13 mouse cellular contexts compared by ENCODE assay signal in genomic region chr5:148854166-148854565, GRCm38 (mm10).
DNase-seq lines count a peak whose midpoint lies in the region; ATAC-seq lines count a peak whose summit lies in the region.
"Had no signal": no experiment of that assay in that cellular context is flagged by ENCODE, and none has a peak within 500 bp of the region (broad histone marks: within the 10 kb centered on the region; RNA-seq: fewer than 3 reads in every experiment).

No protein-coding gene starts in this region.

- intact Hi-C loops in gastrocnemius, postnatal 36 days (cut with DNase I), result no loop called here

- no peak overlapping the region for H3K4me3 ChIP-seq in embryonic facial prominence, embryonic 10.5 days
- no peak overlapping the region for H3K4me3 ChIP-seq in midbrain, embryonic 15.5 days

- H3K4me1 ChIP-seq in embryonic facial prominence, embryonic 10.5 days, result peaks cover 14% of the 10 kb centered on the region
- peaks cover 15% of the 10 kb centered on the region for H3K4me1 ChIP-seq in midbrain, embryonic 15.5 days

- H3K9me3 ChIP-seq in embryonic facial prominence, embryonic 10.5 days, result no peaks in the 10 kb centered on the region
- H3K9me3 ChIP-seq in midbrain, embryonic 15.5 days, result no peaks in the 10 kb centered on the region

- no peak overlapping the region for H3K9ac ChIP-seq in midbrain, embryonic 15.5 days

- no peak overlapping the region for H3K4me2 ChIP-seq in midbrain, embryonic 15.5 days
- H3K4me2 ChIP-seq: liver, embryonic 11.5 days had no signal

- no peaks in the 10 kb centered on the region for H3K36me3 ChIP-seq in embryonic facial prominence, embryonic 10.5 days (replicated peaks)
- no peaks in the 10 kb centered on the region for H3K36me3 ChIP-seq in midbrain, embryonic 15.5 days (replicated peaks)

- H3K27me3 ChIP-seq in embryonic facial prominence, embryonic 10.5 days (replicated peaks; ENCODE audit: low read depth, poor library complexity, severe bottlenecking), result no peaks in the 10 kb centered on the region
- no peaks in the 10 kb centered on the region for H3K27me3 ChIP-seq in midbrain, embryonic 15.5 days (replicated peaks)
- H3K27me3 ChIP-seq: Patski had no signal

- WGBS in embryonic facial prominence, embryonic 10.5 days, result 37% methylated on average over 5 of the region's 5 CpGs
- 28% methylated on average over 5 of the region's 5 CpGs for WGBS in midbrain, embryonic 15.5 days

- no peak overlapping the region for H3K27ac ChIP-seq in embryonic facial prominence, embryonic 10.5 days (replicated peaks)
- H3K27ac ChIP-seq in midbrain, embryonic 15.5 days, result peak overlapping the region; percentile 51

- peak; percentile 90 for ATAC-seq in midbrain, embryonic 15.5 days (replicated peaks)
- ATAC-seq: Patski had no signal

- DNase-seq in layer of hippocampus, adult 9-11 months, result peak; percentile 30
- DNase-seq in layer of hippocampus, adult 9-10 months (ENCODE audit: low spot score), result no peak
- DNase-seq in R1 (ENCODE audit: low read depth, low spot score), result peak; percentile 65
- peak; percentile 38 for DNase-seq in embryonic facial prominence, embryonic 10.5 days (ENCODE audit: low spot score)
- DNase-seq in kidney, adult 18-20 months, result no peak
- DNase-seq in gastrocnemius, postnatal 36 days, result no peak
- DNase-seq: adrenal gland, postnatal 36 days; cerebellum, adult 9-10 months; heart, postnatal 10 days; thymus, postnatal 25 days had no signal

Comparison
In these comparisons a context has a peak if more than half of its experiments do, and no peak if none do; other contexts are left out.
1. DNase-seq: peak in layer of hippocampus, adult 9-11 months (single experiment), R1 (single experiment) and embryonic facial prominence, embryonic 10.5 days (single experiment); none in layer of hippocampus, adult 9-10 months (single experiment), kidney, adult 18-20 months (single experiment) and gastrocnemius, postnatal 36 days (0 of 2).